Mouse (Mus musculus) cerebellum, adult 2 months (tissue): ENCODE results near the gene Mpv17.

Source experiments
- CTCF ChIP-seq: fragments of 200-500 bp; IDR thresholded peaks from 2 replicates; pipeline ENCODE4 v1.5.1; 2011; ENCODE audit warnings: low read depth, mild to moderate bottlenecking, control low read depth, low read length, moderate library complexity, borderline replicate concordance; ENCODE audit not compliant: insufficient read depth
- POLR2A ChIP-seq: fragments of 200-500 bp; IDR thresholded peaks from 2 replicates; pipeline ENCODE4 v1.6.1; 2011; ENCODE audit warnings: low read length, control low read depth, borderline replicate concordance; ENCODE audit not compliant: insufficient read depth

DNA sequence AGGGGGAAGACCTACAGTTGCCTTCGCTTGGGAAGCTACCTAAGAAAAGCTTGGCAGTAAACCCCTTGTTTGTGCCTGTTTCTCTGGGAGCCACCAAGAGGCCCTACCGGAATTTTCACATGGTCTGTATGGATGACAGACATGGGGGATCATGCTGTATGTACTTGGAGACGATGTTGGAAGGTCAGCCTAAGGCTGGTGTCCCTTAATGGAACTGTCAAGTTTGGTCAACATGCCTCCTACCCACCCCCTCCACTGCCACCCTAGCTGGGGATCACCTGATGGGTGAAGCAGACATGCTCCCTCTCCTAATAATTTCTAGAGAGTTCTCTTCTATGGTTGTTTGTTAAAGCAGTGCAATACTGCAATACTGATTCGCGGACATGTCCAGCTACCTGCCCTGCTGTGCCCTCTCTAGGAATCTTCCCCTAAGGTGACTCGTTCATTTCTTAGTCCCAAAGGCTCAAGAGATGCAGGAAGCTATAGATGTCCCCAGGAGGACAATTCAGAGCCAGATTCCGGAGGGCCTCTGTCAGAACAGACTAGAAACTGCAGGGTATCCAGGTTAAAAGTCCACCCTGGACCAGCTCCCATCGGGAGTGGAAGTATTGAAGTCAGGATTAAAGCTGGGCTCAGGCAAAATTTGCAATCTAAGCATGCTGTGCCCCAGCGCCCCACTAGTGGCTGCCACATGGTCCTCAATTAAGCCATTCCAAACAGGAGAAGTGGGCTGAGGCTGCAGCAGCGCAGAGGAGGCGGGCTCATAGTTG is 58.2 kb downstream of the Mpv17 start:
- no peak for TF ChIP-seq CTCF
- TF ChIP-seq POLR2A, result no peak
